30 mouse cellular contexts compared by ENCODE assay signal in the genomic region with DNA sequence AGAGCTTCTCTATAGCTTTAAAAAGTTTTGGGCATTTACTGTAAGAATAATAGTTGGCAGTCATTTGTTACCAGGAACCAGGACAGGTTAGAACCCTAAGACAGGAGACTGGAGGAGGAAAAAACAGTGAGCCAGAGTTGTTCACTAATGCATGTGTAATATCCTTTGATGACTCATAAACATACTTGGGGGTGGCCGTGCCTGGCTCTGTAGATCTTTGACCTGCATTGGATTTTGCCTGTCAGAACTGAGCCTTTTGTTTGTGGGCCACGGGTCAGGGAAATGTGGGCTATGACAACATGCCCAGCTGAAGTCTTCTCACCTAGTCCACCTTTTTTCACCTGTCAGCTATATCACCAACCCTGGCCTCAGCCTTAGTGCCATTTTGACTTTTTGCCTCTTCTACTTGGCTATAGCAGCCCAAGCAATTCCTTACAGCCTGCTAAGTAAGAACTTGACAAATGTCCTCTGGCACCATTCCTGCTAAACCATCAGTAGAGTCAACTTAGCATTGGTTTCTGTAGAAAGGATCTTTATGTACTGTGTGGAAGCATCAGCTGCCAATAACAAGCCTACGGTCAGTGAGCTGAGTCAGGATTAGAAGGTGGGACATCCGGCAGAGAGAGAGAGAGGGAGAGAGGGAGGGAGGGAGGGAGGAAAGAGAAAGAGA. TPM values are rescaled to one million over a fixed set of nuclear protein-coding genes. Genes with fewer than 3 reads are reported as not detected.
DNase-seq lines count a peak whose midpoint lies in the region; ATAC-seq and TF ChIP-seq lines count a peak whose summit lies in the region.
"Had no signal": no experiment of that assay in that cellular context is flagged by ENCODE, and none has a peak within 500 bp of the region (broad histone marks: within the 10 kb centered on the region; RNA-seq: fewer than 3 reads in every experiment).

No protein-coding gene starts in this region.

- TF ChIP-seq CTCF in intestine, postnatal 0 days (IDR thresholded peaks at IDR 0.05; ENCODE audit: low read depth) = no peak

- WGBS in intestine, postnatal 0 days = 50% methylated on average over 4 of the region's 4 CpGs

- peak; percentile 32 to 66 for DNase-seq in urinary bladder, postnatal 36 days (ENCODE audit: low spot score in 2 of 2)
- DNase-seq in urinary bladder, postnatal 10 days (ENCODE audit: low spot score) = no peak
- DNase-seq in Muller cell, postnatal 12 days (ENCODE audit: inconsistent ontology term) = peak; percentile 40
- no peak for DNase-seq in kidney, postnatal 4 days
- DNase-seq in thymus, postnatal 14 days = no peak
- no peak for DNase-seq in embryo, embryonic 9.5 days (ENCODE audit: extremely low spot score)
- DNase-seq: adrenal gland, postnatal 10 days; cerebellum, adult 8-10 months; cerebellum, postnatal 36 days; forebrain, postnatal 0 days; gastrocnemius, postnatal 14 days; heart, adult 11 months; kidney, adult 2 months; left cerebral cortex, postnatal 4 days; lung, postnatal 36 days; right cerebral cortex, postnatal 25 days; thymus, postnatal 4 days had no signal

- H3K27me3 ChIP-seq in intestine, postnatal 0 days (replicated peaks; ENCODE audit: control insufficient read depth, insufficient read depth, low read length) = no peaks in the 10 kb centered on the region
- H3K27me3 ChIP-seq: limb, embryonic 15.5 days; lung, embryonic 15.5 days; midbrain, embryonic 13.5 days; neural tube, embryonic 12.5 days had no signal

- no peaks in the 10 kb centered on the region for H3K36me3 ChIP-seq in intestine, postnatal 0 days (ENCODE audit: control insufficient read depth, insufficient read depth)
- H3K36me3 ChIP-seq: embryonic facial prominence, embryonic 10.5 days; G1E; hindbrain, embryonic 10.5 days; limb, embryonic 15.5 days; lung, embryonic 15.5 days; midbrain, embryonic 13.5 days; neural tube, embryonic 12.5 days had no signal

- ATAC-seq in intestine, postnatal 0 days = peak; percentile 49
- ATAC-seq: activated CD4-positive, CD25-positive, alpha-beta regulatory T cell, adult 4 months; forebrain, postnatal 0 days; hindbrain, embryonic 16.5 days; midbrain, embryonic 13.5 days had no signal

- H3K9me3 ChIP-seq in intestine, postnatal 0 days (ENCODE audit: control insufficient read depth) = no peaks in the 10 kb centered on the region
- H3K9me3 ChIP-seq: embryonic facial prominence, embryonic 10.5 days; limb, embryonic 15.5 days; lung, embryonic 15.5 days; midbrain, embryonic 13.5 days; neural tube, embryonic 12.5 days had no signal

- no peak overlapping the region for H3K4me2 ChIP-seq in intestine, postnatal 0 days (replicated peaks; ENCODE audit: low read depth)
- H3K4me2 ChIP-seq: heart, embryonic 11.5 days; limb, embryonic 15.5 days; lung, embryonic 15.5 days; midbrain, embryonic 13.5 days; neural tube, embryonic 12.5 days had no signal

- H3K9ac ChIP-seq in intestine, postnatal 0 days (ENCODE audit: low read depth, low read length) = no peak overlapping the region
- H3K9ac ChIP-seq: forebrain, postnatal 0 days; limb, embryonic 15.5 days; lung, embryonic 15.5 days; midbrain, embryonic 13.5 days; neural tube, embryonic 12.5 days had no signal

- peak overlapping the region; percentile 60 for H3K27ac ChIP-seq in intestine, postnatal 0 days (ENCODE audit: low read depth, low read length)
- H3K27ac ChIP-seq: embryonic facial prominence, embryonic 10.5 days; hindbrain, embryonic 10.5 days; kidney, postnatal 0 days; limb, embryonic 15.5 days; lung, embryonic 15.5 days; midbrain, embryonic 13.5 days; neural tube, embryonic 12.5 days had no signal

- H3K4me3 ChIP-seq in intestine, postnatal 0 days (ENCODE audit: low read depth, low read length) = no peak overlapping the region
- H3K4me3 ChIP-seq: embryonic facial prominence, embryonic 10.5 days; hindbrain, embryonic 10.5 days; limb, embryonic 15.5 days; lung, embryonic 15.5 days; megakaryocyte, embryonic 14.5 days; midbrain, embryonic 13.5 days; neural tube, embryonic 12.5 days had no signal

- 0 out of 2 replicates have a peak, but pooled peaks cover 3% of the 10 kb centered on the region for H3K4me1 ChIP-seq in intestine, postnatal 0 days (replicated peaks; ENCODE audit: control insufficient read depth, insufficient read depth, low read length)
- H3K4me1 ChIP-seq: embryonic facial prominence, embryonic 10.5 days; limb, embryonic 15.5 days; lung, embryonic 15.5 days; midbrain, embryonic 13.5 days; neural tube, embryonic 12.5 days had no signal

RNA-seq across cellular contexts. Expression of a gene that starts 16.0 kb away (rescaled TPM):
- polyA plus RNA-seq in intestine, postnatal 0 days (2015; fragmentation: Nextera tagmentation; extraction: Ambion mirVana) = 4.4 and 5.0 TPM in 2 replicates

RNA-seq across cellular contexts. Expression of a gene that starts 47.7 kb away (rescaled TPM):
- 4.4 and 5.4 TPM in 2 replicates for polyA plus RNA-seq in intestine, postnatal 0 days (2015; fragmentation: Nextera tagmentation; extraction: Ambion mirVana)

RNA-seq across cellular contexts. Expression of a gene that starts 48.1 kb away (rescaled TPM):
- polyA plus RNA-seq in intestine, postnatal 0 days (2015; fragmentation: Nextera tagmentation; extraction: Ambion mirVana) = 2.8 and 3.3 TPM in 2 replicates

Comparison
In these comparisons a context has a peak if more than half of its experiments do, and no peak if none do; other contexts are left out.
1. DNase-seq: peak in urinary bladder, postnatal 36 days (2 of 2) and Muller cell, postnatal 12 days (single experiment); none in urinary bladder, postnatal 10 days (single experiment), kidney, postnatal 4 days (0 of 2), thymus, postnatal 14 days (single experiment) and embryo, embryonic 9.5 days (single experiment).